Mouse (Mus musculus): ENCODE results near the gene Fgg.

DNA sequence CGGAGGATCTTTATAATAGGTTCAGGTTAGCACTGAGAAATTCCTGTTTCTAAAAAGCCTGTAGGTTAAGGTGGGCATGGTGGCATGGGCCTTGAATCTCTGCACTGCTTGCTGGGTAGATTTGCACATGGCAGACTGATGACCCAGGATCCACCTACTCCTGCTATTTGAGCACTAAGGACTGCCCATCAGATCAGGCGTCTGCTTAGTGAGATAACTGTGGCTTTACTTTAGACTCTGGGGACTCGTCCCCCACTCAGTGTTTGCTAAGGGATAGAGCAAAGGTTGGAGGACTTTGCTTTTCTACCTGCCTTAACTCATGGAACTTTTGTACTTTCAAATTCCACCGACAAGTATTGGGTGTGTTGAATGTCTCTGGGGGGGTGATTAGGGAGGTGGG lies 32.1 kb downstream of the Fgg start:
- TF ChIP-seq ZNF384 (IDR thresholded peaks at IDR 0.05; ENCODE audit: low read depth, low read length) (no peak), CHD2 (IDR thresholded peaks at IDR 0.05; ENCODE audit: low read depth, low read length) (no peak)

All from ES-E14 (cell line).